Mouse (Mus musculus) liver, postnatal 0 days (tissue): ENCODE data around the gene Gfra1.

Source experiments
- CTCF ChIP-seq: sonication (generic); IDR thresholded peaks from 2 replicates; pipeline ENCODE4 v1.5.1; 2016; ENCODE audit warnings: antibody characterized with exemption, low read depth
- EP300 ChIP-seq: IDR thresholded peaks from 2 replicates; pipeline ENCODE4 v1.6.1; 2016; ENCODE audit warnings: antibody characterized with exemption, low read depth, mild to moderate bottlenecking

DNA sequence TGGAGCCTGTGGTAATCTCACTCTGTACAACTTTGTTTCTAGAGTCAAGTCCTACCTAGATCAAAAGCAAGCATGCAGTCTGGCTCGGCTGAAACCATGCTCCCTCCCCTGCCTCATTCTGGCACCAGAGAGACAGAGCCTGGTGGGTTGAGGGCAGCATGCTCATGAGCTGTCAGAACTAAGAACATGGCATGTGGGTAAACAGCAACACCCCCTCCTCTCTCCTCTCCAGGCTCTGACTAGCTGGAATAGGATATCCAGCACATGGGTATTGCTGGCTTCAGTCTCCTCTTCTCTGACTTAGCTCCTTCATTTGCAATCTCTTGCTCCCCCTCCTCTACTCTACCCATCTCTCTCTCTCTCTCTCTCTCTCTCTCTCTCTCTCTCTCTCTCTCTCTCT is 94.7 kb downstream of the Gfra1 start:
- TF ChIP-seq CTCF, result no peak
- TF ChIP-seq EP300, result no peak
